Comparison of ENCODE assay signal across 12 mouse cellular contexts in the genomic region with DNA sequence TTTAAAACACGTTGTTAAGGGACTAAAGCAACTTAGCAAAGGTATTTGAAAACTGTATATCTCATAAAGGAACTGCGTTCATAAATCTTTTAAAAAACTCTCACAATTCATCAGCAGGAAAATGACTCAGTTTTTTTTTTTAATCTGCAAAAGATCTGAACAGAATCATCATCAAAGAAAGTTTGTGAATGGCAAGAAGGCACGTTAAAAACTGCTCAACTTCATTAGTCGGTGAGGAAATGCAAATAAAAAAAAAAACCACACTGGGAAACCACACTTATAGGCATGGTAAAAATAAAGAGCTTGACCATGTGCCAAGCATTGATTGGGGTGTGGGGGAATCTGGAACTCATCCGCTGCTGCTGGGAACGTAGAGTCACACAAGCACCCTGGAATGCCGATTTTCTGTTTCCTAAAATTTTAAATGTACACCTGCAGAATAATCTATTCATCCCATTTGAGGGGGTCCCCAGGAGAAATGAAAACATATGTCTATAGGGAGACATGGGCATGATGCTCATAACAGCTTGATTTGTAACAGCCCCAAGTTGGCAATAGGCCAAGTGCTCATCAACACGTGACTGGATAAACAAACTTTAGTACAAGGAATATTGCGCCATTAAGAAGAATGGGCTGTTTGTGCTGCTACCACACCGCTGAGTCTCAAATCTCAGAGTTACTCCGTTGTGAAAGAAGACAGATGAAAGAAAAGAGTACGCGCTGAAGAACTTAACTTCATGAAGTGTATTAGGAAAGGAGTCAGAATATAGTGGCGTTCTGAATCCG. TPM values are rescaled to one million over a fixed set of nuclear protein-coding genes. Genes with fewer than 3 reads are reported as not detected.
DNase-seq lines count a peak whose midpoint lies in the region; ATAC-seq and TF ChIP-seq lines count a peak whose summit lies in the region.
"Had no signal": no experiment of that assay in that cellular context is flagged by ENCODE, and none has a peak within 500 bp of the region (broad histone marks: within the 10 kb centered on the region; RNA-seq: fewer than 3 reads in every experiment).

No protein-coding gene starts in this region.

- no peak for TF ChIP-seq CTCF in layer of hippocampus, adult 2 months (conservative IDR thresholded peaks at IDR 0.05)

- H3K4me3 ChIP-seq in layer of hippocampus, adult 2 months, result peak overlapping the region; percentile 6; the same call in 1 of the 2 replicates
- no peak overlapping the region for H3K4me3 ChIP-seq in lung, embryonic 16.5 days (ENCODE audit: low read length)
- H3K4me3 ChIP-seq: gastrocnemius, adult 2 months had no signal

- ATAC-seq in CD4-positive, CD25-positive, alpha-beta regulatory T cell, adult 4 months, result peak; percentile 68
- ATAC-seq in lung, embryonic 16.5 days (ENCODE audit: low read depth), result peak; percentile 68
- ATAC-seq: Patski had no signal

- H3K27ac ChIP-seq in layer of hippocampus, adult 2 months, result no peak overlapping the region
- no peak overlapping the region for H3K27ac ChIP-seq in lung, embryonic 16.5 days (ENCODE audit: low read length)
- H3K27ac ChIP-seq: gastrocnemius, adult 2 months had no signal

- H3K9ac ChIP-seq in lung, embryonic 16.5 days (ENCODE audit: low read length), result no peak overlapping the region

- no peaks in the 10 kb centered on the region; the same call in 1 of the 2 replicates for H3K4me1 ChIP-seq in lung, embryonic 16.5 days (replicated peaks; ENCODE audit: control insufficient read depth, insufficient read depth, low read length)

- peak overlapping the region; percentile 13 for H3K4me2 ChIP-seq in lung, embryonic 16.5 days (ENCODE audit: low read depth, low read length)

- no peaks in the 10 kb centered on the region for H3K27me3 ChIP-seq in lung, embryonic 16.5 days (ENCODE audit: control insufficient read depth, insufficient read depth, low read depth, low read length)
- H3K27me3 ChIP-seq: Patski had no signal

- no peak for DNase-seq in layer of hippocampus, adult 2 months (ENCODE audit: low spot score in 2 of 2)
- DNase-seq in layer of hippocampus, postnatal 25 days (ENCODE audit: extremely low spot score in 1 of 2, low spot score in 1 of 2), result no peak
- peak; percentile 36 for DNase-seq in adipocyte (ENCODE audit: low spot score)
- DNase-seq in thymus, postnatal 36 days, result no peak
- DNase-seq in ovary, postnatal 36 days (ENCODE audit: low spot score), result no peak
- DNase-seq: embryo, embryonic 11 days; gastrocnemius, adult 2 months; heart, postnatal 10 days; kidney, postnatal 36 days had no signal

- no peaks in the 10 kb centered on the region for H3K9me3 ChIP-seq in lung, embryonic 16.5 days (ENCODE audit: control insufficient read depth, low read length)

- WGBS in lung, embryonic 16.5 days, result 32% methylated on average over 15 of the region's 15 CpGs

- H3K36me3 ChIP-seq in lung, embryonic 16.5 days (ENCODE audit: control insufficient read depth, insufficient read depth, low read length), result no peaks in the 10 kb centered on the region

RNA-seq across cellular contexts. Expression of gene Irf2, which starts 43.1 kb away (rescaled TPM):
- 10 to 100 TPM; 54.6 to 62.0 TPM for total RNA-seq in layer of hippocampus, adult 2 months (2021)
- total RNA-seq in layer of hippocampus, postnatal 25 days (2021), result 10 to 100 TPM; 46.3 to 50.8 TPM
- 100 to 1,000 TPM; 244 to 267 TPM for polyA plus RNA-seq in CD4-positive, CD25-positive, alpha-beta regulatory T cell, adult 4 months (2017; shearing (Covaris generic))
- polyA plus RNA-seq in lung, embryonic 16.5 days (2015; fragmentation: Nextera tagmentation; extraction: Ambion mirVana), result 38.3 and 39.4 TPM in 2 replicates
